Mouse (Mus musculus) kidney, adult 18-20 months (tissue): Measurements from ENCODE around the gene Dcaf5.
"Not testable (repeated sequence)": the region's sequence is repeated elsewhere in the genome, so short reads cannot be mapped to it uniquely, and the experiment has no call there.

ENCODE experiments used
- DNase-seq: peaks from one replicate; pipeline ENCODE4 v3.0.0; 2021

Dcaf5 gene

GRCm38 (mm10) chr12:80436336-80436976, at the start of gene Dcaf5:
Gene Dcaf5, minus strand, starts transcription at chr12:80436601.
- peak; percentile 81 for DNase-seq

DNA sequence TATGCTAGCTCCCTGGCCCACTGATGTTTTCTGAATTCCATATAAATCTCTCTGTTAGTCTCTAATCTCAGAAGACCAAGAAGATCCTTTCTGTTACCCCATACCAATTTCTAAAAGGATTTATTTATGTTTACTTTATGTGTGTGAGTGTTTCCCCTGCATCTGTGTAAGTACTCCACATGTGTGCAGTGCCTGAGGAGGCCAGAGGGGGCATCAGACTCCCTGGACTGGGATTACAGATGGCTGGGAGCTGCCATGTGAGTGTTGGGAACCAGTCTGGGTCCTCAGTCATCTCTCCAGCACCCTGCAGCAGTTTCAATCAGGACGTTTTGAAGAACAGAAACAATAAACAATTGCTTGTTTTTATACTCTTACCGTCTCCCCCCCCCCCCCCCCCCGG, 47.0 kb upstream of the Dcaf5 start:
- no peak for DNase-seq

GRCm38 (mm10) chr12:80479986-80480385, 43.6 kb upstream of the Dcaf5 start:
- DNase-seq = no peak

DNA sequence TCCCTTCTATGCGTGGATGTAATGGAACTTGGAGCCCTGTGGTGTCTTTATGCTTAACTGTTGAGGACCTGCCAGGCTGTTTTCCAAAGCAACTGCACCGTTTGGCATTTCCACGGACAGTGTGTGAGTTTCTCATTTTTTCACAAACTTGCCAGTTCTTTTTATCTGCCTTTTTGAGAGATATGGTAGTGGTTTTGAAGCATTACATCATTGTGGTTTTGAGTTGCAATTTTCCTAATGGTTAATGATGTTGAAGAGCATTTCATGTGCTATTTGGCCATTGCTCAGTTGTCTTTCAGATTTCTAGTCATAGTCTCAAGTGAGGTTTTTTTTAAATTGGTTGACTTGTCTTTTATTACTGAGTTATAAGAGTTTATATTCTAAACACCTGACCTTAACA, 37.3 kb upstream of the Dcaf5 start:
- no peak for DNase-seq

DNA sequence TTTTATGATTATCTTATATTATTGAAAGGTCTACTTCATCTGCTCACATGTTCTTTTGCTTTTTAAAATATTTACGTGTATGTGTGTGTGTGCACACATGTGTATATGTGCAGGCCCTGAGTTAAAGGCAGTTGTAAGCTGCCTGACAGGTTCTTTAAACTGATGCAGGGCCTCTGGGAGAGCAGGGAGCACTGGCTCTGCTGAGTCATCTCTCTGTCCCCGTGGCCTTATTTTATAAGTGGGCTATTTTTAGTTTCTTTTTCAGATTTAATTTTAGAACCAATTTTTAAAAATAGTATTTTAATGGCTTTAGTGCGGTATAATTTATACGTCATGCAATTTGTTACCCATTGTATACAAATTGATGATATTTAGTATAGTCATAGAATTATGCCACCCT, 35.5 kb upstream of the Dcaf5 start:
- DNase-seq = no peak

GRCm38 (mm10) chr12:80470206-80470605, 33.8 kb upstream of the Dcaf5 start:
- no peak for DNase-seq

- DNase-seq = no peak
Observed at GRCm38 (mm10) chr12:80463666-80464269, 27.4 kb upstream of the Dcaf5 start.

DNA sequence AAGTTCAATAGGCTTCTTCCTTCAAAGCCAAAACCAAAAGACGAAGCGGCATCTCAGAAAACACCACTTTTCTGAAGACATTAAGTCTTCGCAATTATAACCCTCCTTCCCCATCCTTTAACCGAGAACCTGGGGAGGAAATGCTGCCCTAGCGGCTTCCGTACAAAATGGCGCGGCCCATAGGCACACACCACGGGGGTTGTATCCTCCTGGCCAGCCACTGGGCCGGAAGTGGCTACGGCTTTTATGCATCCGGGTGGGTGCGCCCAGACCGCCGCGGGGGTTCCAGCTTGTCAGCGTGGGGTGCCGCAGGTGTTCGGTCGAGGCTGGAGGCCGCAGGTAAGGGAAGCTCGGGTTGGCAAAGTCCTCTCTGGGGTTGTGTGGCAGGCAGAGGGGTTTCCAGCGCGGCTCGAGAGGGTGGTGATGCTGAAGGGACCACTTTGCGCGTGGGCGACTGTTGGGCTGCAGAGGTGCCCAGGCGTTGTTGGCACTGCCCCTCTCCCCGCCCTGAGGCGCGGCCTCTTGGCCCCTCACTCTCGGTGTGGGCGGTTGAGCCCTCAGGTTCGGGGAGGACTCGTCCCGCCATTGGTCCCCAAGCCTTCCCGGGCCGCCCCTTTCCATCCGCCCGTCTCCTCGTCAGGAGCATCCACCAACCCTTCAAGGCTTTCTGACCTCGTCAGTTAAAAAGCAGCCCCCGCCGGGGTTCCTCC, 26.7 kb upstream of the Dcaf5 start, which contains the start of gene Exd2:
TSS of gene Exd2 (plus strand) at position 154 of the 710 bp plus-strand sequence.
- DNase-seq = peak; percentile 91

GRCm38 (mm10) chr12:80462292-80462896, 26.0 kb upstream of the Dcaf5 start:
- not testable (repeated sequence) for DNase-seq

DNA sequence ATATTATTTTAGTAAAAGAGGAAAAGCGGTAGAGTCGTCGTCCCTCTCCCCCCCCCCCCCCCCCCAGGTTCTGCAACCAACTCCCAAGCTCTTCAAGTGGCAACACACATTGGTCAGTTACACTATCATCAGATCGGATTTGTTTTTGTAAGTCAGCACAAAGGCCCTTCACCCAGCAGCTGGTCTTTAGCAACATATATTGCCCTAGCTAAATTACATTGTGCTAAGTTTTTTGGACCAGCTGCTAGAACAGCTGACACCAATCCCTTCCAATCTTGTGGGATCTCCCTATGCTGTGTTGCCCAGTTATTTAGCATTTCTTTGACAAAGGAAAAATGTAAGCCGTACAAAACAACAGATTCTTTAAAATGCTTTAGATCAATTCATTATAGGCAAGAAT, 21.6 kb upstream of the Dcaf5 start:
- DNase-seq = no peak

DNA sequence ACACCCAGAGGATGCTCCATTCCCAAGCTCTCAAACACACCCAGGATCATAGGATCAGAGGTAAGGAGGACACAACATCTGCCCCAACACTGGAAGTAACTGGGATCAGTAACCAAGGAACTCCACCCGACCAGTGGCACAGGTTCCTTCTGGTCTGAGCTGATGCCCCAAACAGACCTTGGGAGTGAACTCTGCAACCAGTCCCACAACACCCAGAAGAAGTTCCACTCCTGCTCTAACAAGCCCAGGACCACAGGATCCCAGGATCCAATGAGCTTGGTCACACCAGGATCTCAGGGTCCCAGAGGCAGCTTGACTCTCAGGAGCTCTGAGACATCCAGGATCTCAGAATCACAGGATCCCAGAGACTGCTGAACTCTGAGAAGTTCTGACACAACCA, 17.1 kb upstream of the Dcaf5 start:
- no peak for DNase-seq

DNA sequence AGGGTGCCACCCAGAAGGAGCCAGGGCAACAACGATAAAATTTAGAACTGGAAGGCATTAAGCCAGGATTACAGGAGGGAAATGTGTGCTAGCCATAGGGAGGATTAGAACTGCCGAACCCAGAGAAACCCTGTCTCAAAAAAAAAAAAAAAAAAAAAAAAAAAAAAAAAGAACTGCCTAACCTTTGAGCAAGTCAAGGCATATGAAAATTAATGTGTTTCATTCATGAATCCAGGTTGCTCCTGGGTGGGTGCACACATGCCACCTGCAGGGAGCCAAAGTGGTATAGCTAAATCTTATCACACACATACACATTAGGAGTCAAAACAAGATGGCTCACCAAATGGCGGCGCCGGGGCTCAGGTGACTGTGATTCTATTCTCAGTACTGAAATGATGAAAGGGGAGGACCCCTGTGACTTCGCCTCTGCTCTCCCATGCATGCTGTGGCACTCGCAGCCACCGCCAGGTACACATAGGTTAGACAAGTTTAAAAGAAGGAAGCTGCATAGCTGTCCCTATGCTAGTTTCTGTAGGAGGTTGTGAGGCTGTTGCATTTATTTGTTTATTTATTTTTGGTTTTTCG, 8.2 kb upstream of the Dcaf5 start:
- no peak for DNase-seq

- no peak for DNase-seq
Observed at GRCm38 (mm10) chr12:80440957-80441356, 4.6 kb upstream of the Dcaf5 start.

DNA sequence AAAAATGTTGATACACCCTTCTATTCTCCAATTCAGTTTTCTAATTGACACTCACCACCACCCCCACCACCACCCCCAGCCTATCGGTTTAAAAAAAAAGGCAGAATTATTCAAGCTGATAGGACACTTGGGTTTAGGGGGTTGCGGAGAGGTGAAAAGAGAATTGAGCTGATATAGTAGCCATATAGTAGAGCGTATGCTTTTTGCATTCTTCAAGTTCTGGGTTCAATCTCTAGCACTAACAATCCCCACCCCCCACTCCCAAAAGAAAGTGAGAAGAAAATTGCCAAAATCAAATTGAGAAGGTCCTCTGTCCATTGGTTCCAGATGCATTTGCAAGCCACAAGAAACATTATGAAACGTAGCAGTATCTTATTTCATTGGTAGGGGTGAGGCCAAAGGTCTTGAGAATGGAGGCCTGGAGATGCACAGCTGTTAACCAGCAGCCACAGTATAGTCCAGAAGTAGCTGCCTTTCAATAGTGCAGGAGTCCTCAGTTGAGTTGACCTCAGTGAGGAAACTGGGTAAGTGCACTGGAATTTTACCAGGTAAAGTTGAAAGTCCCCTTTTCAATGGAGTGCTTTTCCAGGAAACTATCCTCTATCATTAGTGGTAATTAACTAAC, 762 bp upstream of the Dcaf5 start:
- peak; percentile 8 for DNase-seq

GRCm38 (mm10) chr12:80435887-80436286, 514 bp downstream of the Dcaf5 start:
- DNase-seq = no peak

GRCm38 (mm10) chr12:80434961-80435691, 1.3 kb downstream of the Dcaf5 start:
- peak; percentile 75 for DNase-seq

DNA sequence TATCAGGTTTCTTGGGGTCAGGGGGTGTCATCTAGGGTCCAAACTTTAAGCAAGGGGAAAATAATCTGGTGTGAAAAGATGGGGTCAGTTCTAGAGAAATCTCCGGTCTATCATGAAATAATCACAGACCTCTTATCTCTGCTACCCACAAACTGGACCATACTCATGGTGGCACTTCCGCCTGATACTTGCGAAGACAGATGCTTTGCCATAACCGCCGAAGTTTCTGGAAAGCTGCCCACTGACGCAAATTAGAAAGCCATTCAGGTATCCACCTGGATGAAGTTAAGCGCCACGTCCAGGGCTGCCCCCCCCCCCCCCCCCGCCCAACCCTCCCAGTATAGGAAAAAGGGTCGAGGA, 1.8 kb downstream of the Dcaf5 start:
- DNase-seq = no peak

DNA sequence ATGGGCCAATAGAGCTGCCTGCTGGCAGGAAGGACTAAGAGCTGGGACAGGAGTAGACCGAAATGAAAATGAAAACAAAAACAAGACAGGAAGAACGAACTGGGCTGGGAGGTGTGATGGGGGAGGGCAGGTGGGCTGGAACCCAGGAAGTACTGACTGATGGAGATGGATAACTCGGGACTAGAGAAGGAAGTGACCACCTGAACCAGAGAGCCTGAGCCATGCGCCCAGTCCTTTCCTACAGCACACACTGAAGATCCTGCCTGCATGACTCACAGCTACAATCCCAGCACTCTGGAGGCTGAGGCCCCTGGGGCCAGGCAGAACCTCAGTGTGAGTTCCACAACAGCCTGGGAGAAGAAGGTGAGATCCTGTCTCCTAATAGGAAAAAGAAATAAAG, 3.1 kb downstream of the Dcaf5 start:
- DNase-seq = peak; percentile 7

GRCm38 (mm10) chr12:80427683-80428082, 8.7 kb downstream of the Dcaf5 start:
- DNase-seq = no peak

GRCm38 (mm10) chr12:80415100-80415499, 21.3 kb downstream of the Dcaf5 start:
- DNase-seq = no peak

- DNase-seq = no peak
Observed at GRCm38 (mm10) chr12:80410855-80411254, 25.5 kb downstream of the Dcaf5 start.

DNA sequence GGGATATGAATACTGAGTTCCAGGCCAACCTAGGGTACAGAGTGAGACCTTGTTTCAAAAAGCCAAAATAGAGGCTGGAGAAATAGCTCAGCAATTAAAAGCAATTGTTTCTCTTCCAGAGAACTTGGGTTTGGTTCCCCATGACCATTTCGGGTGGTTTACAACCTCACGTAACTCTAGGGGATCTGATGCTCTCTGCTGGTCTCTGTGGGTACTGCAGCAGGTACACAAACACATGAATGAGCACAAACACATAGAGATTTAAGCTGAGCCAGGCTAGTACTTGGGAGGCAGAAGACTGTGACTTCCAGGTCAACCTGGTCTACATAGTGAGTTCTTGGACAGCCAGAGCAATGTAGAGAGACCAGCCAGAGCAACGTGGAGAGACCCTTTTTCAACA, 28.6 kb downstream of the Dcaf5 start:
- peak; percentile 44 for DNase-seq
